Mouse (Mus musculus) limb, embryonic 10.5 days (tissue): Measurements from ENCODE around the gene Fbxl8. TPM values are rescaled to one million over a fixed set of nuclear protein-coding genes. Genes with fewer than 3 reads are reported as not detected.

Source experiments
- DNase-seq: peaks from one replicate; pipeline ENCODE4 v3.0.0-alpha.2; 2017; ENCODE audit warnings: low spot score
- H3K27ac ChIP-seq: fragments of 300-500 bp; sonication (generic); 2 replicates; pipeline ENCODE4 v1.5.1; 2016; ENCODE audit warnings: mild to moderate bottlenecking
- H3K27me3 ChIP-seq: fragments of 300-500 bp; sonication (generic); 2 replicates; pipeline ENCODE4 v1.6.1; 2016; ENCODE audit warnings: low read depth, mild to moderate bottlenecking; ENCODE audit not compliant: poor library complexity, severe bottlenecking
- H3K36me3 ChIP-seq: fragments of 300-500 bp; sonication (generic); 2 replicates; pipeline ENCODE4 v1.6.1; 2016; ENCODE audit warnings: mild to moderate bottlenecking, moderate library complexity
- H3K4me1 ChIP-seq: fragments of 300-500 bp; sonication (generic); 2 replicates; pipeline ENCODE4 v1.6.1; 2016
- H3K4me3 ChIP-seq: fragments of 300-500 bp; sonication (generic); 2 replicates; pipeline ENCODE4 v1.5.1; 2016; ENCODE audit warnings: mild to moderate bottlenecking, moderate library complexity
- H3K9me3 ChIP-seq: fragments of 300-500 bp; sonication (generic); replicated peaks from 2 replicates; pipeline ENCODE4 v1.6.1; 2016; ENCODE audit warnings: mild to moderate bottlenecking
- WGBS: fragments of 180-500 bp; shearing (Covaris S2); methylation state at CpG from one replicate; pipeline ENCODE4 v1.1.7; 2016; 5-methylcytosine and 5-hydroxymethylcytosine counted together
- polyA plus RNA-seq: library from polyadenylated mRNA; unstranded; fragments of >200 nt; fragmentation: Nextera tagmentation; extraction: Ambion mirVana; gene quantifications from 2 replicates; pipeline ENCODE4 v1.2.1, GENCODE M21; 2016

The Fbxl8 gene
- polyA plus RNA-seq, 1 experiment from 2014 or later: 0.81 TPM

GRCm38 (mm10) chr8:105263244-105263912 lies 1.1 kb upstream of the Fbxl8 start:
- no peak overlapping the region for H3K27ac ChIP-seq

GRCm38 (mm10) chr8:105265128-105265527 lies 680 bp downstream of the Fbxl8 start:
- Histone ChIP-seq H3K27ac (no peak overlapping the region), H3K4me1 (peaks cover 50% of the 10 kb centered on the region), H3K9me3 (0 out of 2 replicates have a peak, but pooled peaks cover 2% of the 10 kb centered on the region), H3K4me3 (peak overlapping the region; percentile 71), H3K27me3 (peaks cover 100% of the 10 kb centered on the region), H3K36me3 (no peaks in the 10 kb centered on the region)
- DNase-seq: no peak
- 17% methylated on average over 10 of the region's 10 CpGs for WGBS

More at GRCm38 (mm10) chr8:105263244-105263912, 1.1 kb upstream of the Fbxl8 start:
- Histone ChIP-seq H3K27me3 (peaks cover 100% of the 10 kb centered on the region), H3K4me1 (peaks cover 49% of the 10 kb centered on the region), H3K9me3 (0 out of 2 replicates have a peak, but pooled peaks cover 2% of the 10 kb centered on the region), H3K4me3 (peak overlapping the region; percentile 71), H3K36me3 (no peaks in the 10 kb centered on the region)
- whole genome bisulfite sequencing: 42% methylated on average over 16 of the region's 16 CpGs
- no peak for DNase-seq

- Histone ChIP-seq H3K36me3 (no peaks in the 10 kb centered on the region), H3K4me3 (peak overlapping the region; percentile 6; the same call in 1 of the 2 replicates)
Observed at GRCm38 (mm10) chr8:105266775-105267174, 2.3 kb downstream of the Fbxl8 start.

GRCm38 (mm10) chr8:105268342-105269074 lies 4.1 kb downstream of the Fbxl8 start:
- Histone ChIP-seq H3K36me3 (no peaks in the 10 kb centered on the region), H3K4me1 (peaks cover 58% of the 10 kb centered on the region), H3K27me3 (peaks cover 100% of the 10 kb centered on the region), H3K9me3 (0 out of 2 replicates have a peak, but pooled peaks cover 2% of the 10 kb centered on the region), H3K4me3 (peak overlapping the region; percentile 62), H3K27ac (peak overlapping the region; percentile 9; the same call in 1 of the 2 replicates)
- peak; percentile 82 for DNase-seq
- under 1% methylated on average over 65 of the region's 65 CpGs for WGBS

More at GRCm38 (mm10) chr8:105266775-105267174, 2.3 kb downstream of the Fbxl8 start:
- H3K27ac ChIP-seq: no peak overlapping the region
- H3K27me3 ChIP-seq: peaks cover 100% of the 10 kb centered on the region
- no peak for DNase-seq
- WGBS: 7% methylated on average over 13 of the region's 13 CpGs
- H3K9me3 ChIP-seq: 0 out of 2 replicates have a peak, but pooled peaks cover 2% of the 10 kb centered on the region
- peaks cover 58% of the 10 kb centered on the region for H3K4me1 ChIP-seq

- Histone ChIP-seq H3K9me3 (0 out of 2 replicates have a peak, but pooled peaks cover 2% of the 10 kb centered on the region), H3K4me1 (peaks cover 54% of the 10 kb centered on the region)
Observed at GRCm38 (mm10) chr8:105269075-105269458, 4.6 kb downstream of the Fbxl8 start.

GRCm38 (mm10) chr8:105269461-105269947 lies 5.1 kb downstream of the Fbxl8 start, which contains the start of gene Hsf4:
Gene Hsf4 (plus strand): TSS chr8:105269801.
- no peaks in the 10 kb centered on the region for H3K36me3 ChIP-seq
- H3K4me1 ChIP-seq: peaks cover 50% of the 10 kb centered on the region

More at GRCm38 (mm10) chr8:105269075-105269458, 4.6 kb downstream of the Fbxl8 start:
- Histone ChIP-seq H3K4me3 (peak overlapping the region; percentile 62), H3K27ac (peak overlapping the region; percentile 62; the same call in 1 of the 2 replicates), H3K36me3 (no peaks in the 10 kb centered on the region), H3K27me3 (peaks cover 100% of the 10 kb centered on the region)
- 2% methylated on average over 10 of the region's 10 CpGs for WGBS
- no peak for DNase-seq

GRCm38 (mm10) chr8:105270101-105270915 lies 5.9 kb downstream of the Fbxl8 start:
- Histone ChIP-seq H3K27ac (no peak overlapping the region), H3K27me3 (peaks cover 100% of the 10 kb centered on the region), H3K9me3 (0 out of 2 replicates have a peak, but pooled peaks cover 2% of the 10 kb centered on the region), H3K4me3 (peak overlapping the region; percentile 62), H3K36me3 (no peaks in the 10 kb centered on the region), H3K4me1 (peaks cover 43% of the 10 kb centered on the region)
- 2% methylated on average over 39 of the region's 39 CpGs for WGBS
- no peak for DNase-seq

More at GRCm38 (mm10) chr8:105269461-105269947, 5.1 kb downstream of the Fbxl8 start, which contains the start of gene Hsf4:
- Histone ChIP-seq H3K27me3 (peaks cover 100% of the 10 kb centered on the region), H3K4me3 (peak within 1 kb of the TSS; percentile 62), H3K9me3 (0 out of 2 replicates have a peak, but pooled peaks cover 2% of the 10 kb centered on the region), H3K27ac (peak within 1 kb of the TSS; percentile 62)
- under 1% methylated on average over 42 of the region's 42 CpGs for WGBS
- peak; percentile 67 for DNase-seq

GRCm38 (mm10) chr8:105270916-105271186 lies 6.4 kb downstream of the Fbxl8 start:
- H3K36me3 ChIP-seq: no peaks in the 10 kb centered on the region
- peak; percentile 60 for DNase-seq
- H3K27me3 ChIP-seq: peaks cover 100% of the 10 kb centered on the region
- H3K9me3 ChIP-seq: 0 out of 2 replicates have a peak, but pooled peaks cover 2% of the 10 kb centered on the region
- peaks cover 49% of the 10 kb centered on the region for H3K4me1 ChIP-seq
- WGBS: under 1% methylated on average over 11 of the region's 11 CpGs
- peak overlapping the region; percentile 62; the same call in 1 of the 2 replicates for H3K4me3 ChIP-seq
- no peak overlapping the region for H3K27ac ChIP-seq

GRCm38 (mm10) chr8:105275387-105275786 lies 10.9 kb downstream of the Fbxl8 start:
- WGBS: 9% methylated on average over 9 of the region's 11 CpGs
- Histone ChIP-seq H3K4me1 (peaks cover 28% of the 10 kb centered on the region), H3K27ac (no peak overlapping the region), H3K9me3 (no peaks in the 10 kb centered on the region), H3K4me3 (peak overlapping the region; percentile 53; the same call in 1 of the 2 replicates), H3K27me3 (peaks cover 100% of the 10 kb centered on the region), H3K36me3 (peaks cover 5% of the 10 kb centered on the region; the same call in 1 of the 2 replicates)
- DNase-seq: no peak

GRCm38 (mm10) chr8:105275840-105276239 lies 11.4 kb downstream of the Fbxl8 start, which contains the start of gene Nol3:
Gene Nol3 (plus strand): TSS chr8:105276140.
- peak within 1 kb of the TSS; percentile 10; the same call in 1 of the 2 replicates for H3K27ac ChIP-seq
- H3K9me3 ChIP-seq: no peaks in the 10 kb centered on the region
- H3K36me3 ChIP-seq: peaks cover 8% of the 10 kb centered on the region; the same call in 1 of the 2 replicates
- H3K27me3 ChIP-seq: peaks cover 100% of the 10 kb centered on the region
- WGBS: 10% methylated on average over 10 of the region's 10 CpGs
- peak within 1 kb of the TSS; percentile 53 for H3K4me3 ChIP-seq
- peaks cover 23% of the 10 kb centered on the region for H3K4me1 ChIP-seq
- DNase-seq: no peak

- Histone ChIP-seq H3K4me1 (peaks cover 22% of the 10 kb centered on the region), H3K9me3 (no peaks in the 10 kb centered on the region), H3K36me3 (peaks cover 11% of the 10 kb centered on the region; the same call in 1 of the 2 replicates), H3K27me3 (peaks cover 100% of the 10 kb centered on the region), H3K27ac (peak overlapping the region; percentile 10; the same call in 1 of the 2 replicates), H3K4me3 (peak overlapping the region; percentile 53)
- DNase-seq: peak; percentile 72
- WGBS: 4% methylated on average over 30 of the region's 30 CpGs
Observed at GRCm38 (mm10) chr8:105276292-105277120, 12.1 kb downstream of the Fbxl8 start.
